Mouse (Mus musculus): Measurements from ENCODE around the gene Polr2l.
A peak's percentile ranks its signal among the peaks of the same experiment; 100 is the strongest.

The Polr2l gene

GRCm38 (mm10) chr7:141475011-141475804 is at the start of gene Polr2l, which contains the start of gene Tspan4:
TSS of gene Polr2l (minus strand) at chr7:141475132.
TSS of gene Tspan4 (plus strand) at chr7:141475240.
- DNase-seq = peak; percentile 86 to 90

GRCm38 (mm10) chr7:141524271-141524670 is 49.3 kb upstream of the Polr2l start:
- DNase-seq = no peak

- DNase-seq = no peak
Measured at GRCm38 (mm10) chr7:141523007-141523406, 48.1 kb upstream of the Polr2l start.

GRCm38 (mm10) chr7:141519795-141520194 is 44.9 kb upstream of the Polr2l start:
- DNase-seq = no peak

GRCm38 (mm10) chr7:141518926-141519325 is 44.0 kb upstream of the Polr2l start:
- no peak for DNase-seq

GRCm38 (mm10) chr7:141518296-141518695 is 43.4 kb upstream of the Polr2l start:
- no peak for DNase-seq

- no peak for DNase-seq
Measured at GRCm38 (mm10) chr7:141517638-141518037, 42.7 kb upstream of the Polr2l start.

- no peak for DNase-seq
Measured at GRCm38 (mm10) chr7:141510681-141511191, 35.8 kb upstream of the Polr2l start.

- DNase-seq = no peak
Measured at GRCm38 (mm10) chr7:141510196-141510595, 35.3 kb upstream of the Polr2l start.

GRCm38 (mm10) chr7:141508160-141508559 is 33.2 kb upstream of the Polr2l start:
- DNase-seq = no peak

GRCm38 (mm10) chr7:141506278-141506677 is 31.3 kb upstream of the Polr2l start:
- DNase-seq = no peak

- no peak for DNase-seq
Measured at GRCm38 (mm10) chr7:141502556-141502905, 27.6 kb upstream of the Polr2l start.

- no peak for DNase-seq
Measured at GRCm38 (mm10) chr7:141501820-141502555, 27.1 kb upstream of the Polr2l start.

GRCm38 (mm10) chr7:141497600-141497999 is 22.7 kb upstream of the Polr2l start:
- no peak for DNase-seq

GRCm38 (mm10) chr7:141495940-141496339 is 21.0 kb upstream of the Polr2l start:
- DNase-seq = no peak

- DNase-seq = no peak
Measured at GRCm38 (mm10) chr7:141495379-141495778, 20.4 kb upstream of the Polr2l start.

GRCm38 (mm10) chr7:141493729-141494128 is 18.8 kb upstream of the Polr2l start:
- no peak for DNase-seq

GRCm38 (mm10) chr7:141492738-141493137 is 17.8 kb upstream of the Polr2l start:
- no peak for DNase-seq

- peak in 1 of 2 experiments; percentile 19 for DNase-seq
Measured at GRCm38 (mm10) chr7:141491151-141491550, 16.2 kb upstream of the Polr2l start.

GRCm38 (mm10) chr7:141487141-141487540 is 12.2 kb upstream of the Polr2l start:
- no peak for DNase-seq

GRCm38 (mm10) chr7:141486239-141486638 is 11.3 kb upstream of the Polr2l start:
- DNase-seq = no peak

- no peak for DNase-seq
Measured at GRCm38 (mm10) chr7:141485606-141486005, 10.7 kb upstream of the Polr2l start.

GRCm38 (mm10) chr7:141485186-141485585 is 10.3 kb upstream of the Polr2l start:
- no peak for DNase-seq

Data from B cell, adult 2 months (primary cell).